Mouse (Mus musculus) heart, adult 2 months (tissue): ENCODE measurements around the gene Olfr223.

Source experiments
- CTCF ChIP-seq: fragments of 200-600 bp; IDR thresholded peaks from 2 replicates; pipeline ENCODE4 v1.8.1; 2022; ENCODE audit warnings: antibody characterized with exemption, mild to moderate bottlenecking, moderate library complexity
- EP300 ChIP-seq: fragments of 200-500 bp; IDR thresholded peaks from 2 replicates; pipeline ENCODE4 v1.6.1; 2011; ENCODE audit warnings: low read depth, low read length, control low read depth; ENCODE audit not compliant: insufficient read depth
- POLR2A ChIP-seq: fragments of 200-500 bp; IDR thresholded peaks from 2 replicates; pipeline ENCODE4 v1.6.1; 2011; ENCODE audit warnings: mild to moderate bottlenecking, low read depth, low read length, control low read depth; ENCODE audit not compliant: insufficient read depth

GRCm38 (mm10) chr11:59589496-59589895 lies 3.6 kb downstream of the Olfr223 start:
- no peak for TF ChIP-seq CTCF
- TF ChIP-seq POLR2A = no peak
- TF ChIP-seq EP300 = no peak
